Mouse (Mus musculus) cerebellum, postnatal 25 days (tissue): ENCODE measurements around the gene Crtac1.

Experiments
- DNase-seq, 2 experiments: peaks; one replicate each; pipeline ENCODE4 v3.0.0; 2021; ENCODE audit warnings: mixed read lengths in 2 of 2

Gene Crtac1

GRCm38 (mm10) chr19:42325894-42326293 lies 105.7 kb downstream of the Crtac1 start:
- no peak for DNase-seq

GRCm38 (mm10) chr19:42322357-42323090 lies 109.1 kb downstream of the Crtac1 start:
- DNase-seq = peak in 1 of 2 experiments; percentile 40

DNA sequence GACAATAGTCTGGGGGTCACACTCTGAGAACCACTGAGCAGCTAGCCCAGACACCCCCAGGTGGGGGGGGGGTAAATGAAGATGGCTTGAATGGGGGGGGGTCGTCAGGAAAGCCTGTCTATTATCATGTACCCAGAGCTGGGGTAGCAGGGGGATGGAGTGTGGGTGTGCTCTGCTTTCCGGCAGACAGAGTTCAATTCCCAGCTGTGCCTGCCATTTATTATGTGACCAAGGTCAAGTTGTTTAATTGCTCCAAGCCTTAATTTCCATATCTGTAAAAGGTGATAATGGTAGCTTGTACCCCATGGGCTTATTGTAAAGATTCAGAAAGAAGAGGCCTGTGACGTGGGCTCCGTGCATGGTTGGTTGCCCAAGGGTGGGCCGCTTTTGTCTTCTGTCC lies 109.6 kb downstream of the Crtac1 start:
- no peak for DNase-seq

GRCm38 (mm10) chr19:42317648-42318425 lies 113.7 kb downstream of the Crtac1 start:
- DNase-seq = peak; percentile 42 to 51

DNA sequence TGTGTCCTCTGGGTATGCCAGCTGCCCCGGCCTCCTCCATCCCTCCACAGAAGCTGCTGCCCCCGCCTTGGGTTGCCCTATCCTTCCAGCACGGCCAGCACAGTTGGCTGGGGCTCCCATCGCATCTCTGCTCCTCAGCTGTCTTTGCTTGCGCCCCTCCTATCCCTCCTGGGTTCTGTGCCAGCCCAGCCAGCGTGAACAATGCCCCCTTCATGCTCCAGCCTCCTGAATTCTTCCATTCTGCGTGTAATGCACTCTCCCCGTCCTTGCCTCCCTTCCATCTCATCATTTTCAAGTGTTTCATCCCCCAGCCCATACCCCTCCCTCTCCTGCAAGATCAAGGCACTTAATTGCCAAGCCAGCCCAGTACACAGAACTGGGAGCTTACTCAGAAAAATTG lies 114.6 kb downstream of the Crtac1 start:
- peak; percentile 25 to 44 for DNase-seq

DNA sequence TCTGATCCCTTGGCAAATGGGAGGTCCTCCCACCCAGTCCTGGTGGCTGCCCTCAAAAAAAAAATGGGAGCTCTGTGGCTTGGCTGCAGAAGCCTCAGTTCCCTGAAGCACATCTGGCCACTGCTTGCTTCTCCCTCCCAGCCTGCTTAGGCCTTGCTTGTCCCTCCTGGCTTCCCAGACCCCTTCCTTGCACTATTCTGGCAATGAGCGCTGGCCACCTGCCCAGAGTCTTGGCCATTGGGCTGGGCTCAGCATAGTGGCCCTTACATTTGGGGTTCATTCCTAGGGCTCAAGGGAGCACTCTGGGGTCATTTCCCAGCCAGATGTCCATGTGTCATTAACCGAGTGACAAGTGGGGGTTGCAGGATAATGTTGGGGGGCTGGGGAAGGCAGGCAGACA lies 115.1 kb downstream of the Crtac1 start:
- peak; percentile 33 to 63 for DNase-seq

DNA sequence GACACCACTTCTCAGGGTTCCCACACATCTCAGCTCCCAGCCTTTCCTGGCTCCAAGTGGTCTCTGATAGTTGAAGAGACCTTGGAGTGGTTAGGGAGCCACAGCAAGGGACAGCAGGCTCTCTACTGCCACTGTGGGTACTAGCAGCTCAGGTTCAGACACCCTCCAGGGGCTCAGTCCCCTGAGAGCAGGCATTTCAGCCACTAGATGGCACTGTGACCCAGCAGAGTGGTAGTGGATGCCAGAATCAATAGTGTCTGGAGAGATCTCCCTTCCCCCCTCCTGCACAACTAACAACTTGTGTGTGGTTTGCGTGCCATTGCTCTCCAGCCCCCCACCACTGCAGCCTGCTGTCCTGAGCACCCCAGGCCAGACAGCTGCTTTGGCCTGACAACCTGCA lies 115.7 kb downstream of the Crtac1 start:
- peak; percentile 86 to 90 for DNase-seq

DNA sequence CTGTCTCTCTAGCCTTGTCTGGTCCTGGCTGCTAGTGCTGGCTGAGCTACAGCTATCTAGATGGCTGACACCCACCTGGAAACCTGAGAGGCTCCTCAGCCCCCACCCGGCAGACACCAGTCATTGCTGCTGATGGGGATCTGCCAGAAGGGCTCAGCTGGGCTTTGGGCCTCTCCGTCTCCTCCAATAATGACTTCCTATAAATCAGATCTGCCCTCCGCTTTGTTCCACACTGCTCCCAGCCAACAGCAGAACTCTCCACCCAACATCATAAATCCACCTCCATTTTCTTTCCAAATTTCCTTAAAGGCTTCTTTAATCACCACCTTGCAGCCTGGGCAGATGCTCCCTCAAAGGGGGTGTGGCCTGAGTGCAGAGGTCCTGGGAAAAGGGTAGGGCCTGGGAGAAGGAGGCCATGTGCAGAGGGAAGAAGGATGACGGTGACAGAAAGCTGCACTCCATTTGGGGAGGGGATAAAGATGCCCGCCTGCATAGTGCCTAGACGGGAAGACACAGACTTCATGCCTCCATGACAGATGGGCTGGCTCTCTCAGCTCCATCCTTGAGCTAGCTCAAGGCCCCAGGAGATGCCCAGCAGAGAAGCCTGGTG lies 116.4 kb downstream of the Crtac1 start:
- no peak for DNase-seq

GRCm38 (mm10) chr19:42312191-42312590 lies 119.4 kb downstream of the Crtac1 start:
- no peak for DNase-seq

DNA sequence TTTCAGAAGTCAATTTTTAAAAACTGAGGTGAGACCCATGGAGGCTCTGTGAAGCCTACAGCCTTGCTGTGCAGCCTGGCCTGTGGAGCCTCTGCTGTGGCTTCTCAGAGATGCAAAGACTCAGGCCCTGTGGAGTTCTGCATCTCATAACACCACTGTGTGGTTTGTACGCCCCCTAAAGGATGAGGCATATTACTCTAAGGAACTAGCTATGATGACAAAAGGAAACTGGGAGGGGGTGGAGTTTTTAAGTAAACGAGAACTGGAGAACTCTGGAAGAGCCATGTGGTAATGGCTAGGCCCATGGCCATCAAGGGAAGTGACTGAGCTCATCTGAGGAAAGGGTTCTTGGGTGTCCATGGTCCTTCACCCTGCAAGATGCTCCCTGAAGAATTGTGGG lies 120.3 kb downstream of the Crtac1 start:
- no peak for DNase-seq

GRCm38 (mm10) chr19:42308931-42309330 lies 122.7 kb downstream of the Crtac1 start:
- no peak for DNase-seq

DNA sequence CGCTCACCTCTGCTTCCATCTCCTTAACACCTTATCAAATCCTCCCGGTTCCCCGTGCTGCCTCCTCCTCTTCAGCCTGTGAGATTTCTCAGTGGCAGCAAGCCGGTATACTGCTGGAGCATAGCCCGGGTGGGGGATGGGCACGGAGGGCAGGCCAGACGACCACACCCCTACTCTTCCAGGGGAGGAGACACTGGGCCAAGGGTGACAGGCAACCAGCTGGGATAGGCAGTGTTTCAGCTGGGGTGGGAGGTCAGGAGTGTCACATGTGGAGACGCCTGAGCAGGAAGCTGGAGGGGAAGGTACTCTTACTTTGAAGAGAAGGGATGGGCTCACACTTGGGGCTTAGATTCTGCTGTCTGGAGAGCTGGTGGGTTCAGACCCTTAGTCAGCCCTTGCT lies 124.6 kb downstream of the Crtac1 start:
- no peak for DNase-seq

DNA sequence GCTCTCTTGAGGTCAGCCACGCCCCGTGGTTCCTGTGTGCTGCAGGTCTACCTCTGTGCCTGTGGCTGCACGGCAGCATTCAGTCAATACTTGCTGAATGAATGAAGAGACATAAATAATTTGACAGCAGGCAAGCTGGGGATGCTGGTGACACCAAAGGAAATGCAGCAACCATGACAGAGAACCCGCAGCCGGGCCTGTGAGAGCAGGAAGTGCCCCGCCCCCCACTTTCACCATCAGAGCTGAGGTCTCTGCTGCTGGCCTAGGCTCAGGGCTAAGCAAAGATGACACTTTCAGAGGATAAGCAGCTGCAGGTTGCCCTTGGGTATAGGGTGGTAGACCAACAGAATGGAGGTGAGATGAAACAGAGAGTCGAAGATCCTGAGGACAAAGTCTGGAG lies 125.4 kb downstream of the Crtac1 start:
- DNase-seq = no peak

DNA sequence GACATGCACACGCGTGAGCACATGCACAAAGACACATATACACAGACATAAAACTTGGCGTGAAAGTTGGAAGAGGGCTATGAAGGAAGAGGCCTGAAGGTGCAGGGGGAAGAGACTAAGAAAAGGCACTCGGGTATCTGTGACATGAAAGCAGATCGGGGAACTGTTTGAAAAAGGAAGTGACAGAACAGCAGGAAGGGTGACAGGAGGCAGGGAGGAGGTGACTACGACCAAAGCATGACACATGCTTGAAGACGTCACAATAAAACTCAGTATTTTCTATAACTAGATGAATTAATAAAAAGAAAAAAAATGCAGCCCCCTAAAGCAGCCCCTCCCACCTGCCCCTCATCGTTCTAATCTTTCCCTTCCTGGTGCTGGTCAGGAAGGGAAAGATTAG lies 125.8 kb downstream of the Crtac1 start:
- DNase-seq = no peak

DNA sequence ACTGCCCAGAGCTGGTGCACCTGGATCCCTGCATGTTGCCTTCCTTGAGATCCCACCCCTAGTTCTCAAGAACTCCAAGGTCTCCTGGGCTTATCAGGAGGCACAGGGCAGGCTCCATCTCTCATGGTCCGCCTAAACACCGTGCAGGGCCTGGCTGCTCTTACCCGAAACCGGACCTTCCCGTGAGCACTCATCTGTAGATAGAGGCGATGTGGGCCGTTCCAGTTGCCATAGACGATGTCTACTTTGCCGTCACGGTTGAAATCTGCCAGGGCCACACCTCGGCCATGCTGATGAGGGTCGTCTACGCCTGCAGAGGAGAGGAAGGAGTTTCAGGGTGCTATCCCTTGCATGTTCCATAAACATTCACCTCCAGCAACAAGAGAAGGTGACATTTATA lies 127.1 kb downstream of the Crtac1 start:
- DNase-seq = no peak

GRCm38 (mm10) chr19:42303210-42303813 lies 128.3 kb downstream of the Crtac1 start:
- no peak for DNase-seq

GRCm38 (mm10) chr19:42293216-42293615 lies 138.4 kb downstream of the Crtac1 start:
- no peak for DNase-seq

DNA sequence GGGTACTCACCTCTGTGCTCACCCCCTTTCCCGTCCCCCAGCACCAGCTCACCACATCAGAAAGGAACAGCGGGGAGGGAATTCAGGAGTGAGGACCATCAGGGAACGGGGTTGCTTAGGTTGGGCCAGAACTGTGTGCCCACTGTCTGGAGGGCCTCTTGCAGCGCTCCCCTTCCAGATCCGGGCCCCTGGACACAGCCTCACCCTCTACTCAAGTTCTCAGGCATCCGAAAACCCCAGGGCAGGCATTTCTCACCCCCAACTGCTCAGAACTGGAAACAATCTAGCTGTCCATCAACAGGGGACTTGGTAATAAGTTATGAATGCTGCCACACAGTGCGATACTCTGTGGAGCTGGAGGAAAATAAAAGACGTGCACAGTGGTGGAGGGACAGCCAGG lies 139.5 kb downstream of the Crtac1 start:
- DNase-seq = no peak

DNA sequence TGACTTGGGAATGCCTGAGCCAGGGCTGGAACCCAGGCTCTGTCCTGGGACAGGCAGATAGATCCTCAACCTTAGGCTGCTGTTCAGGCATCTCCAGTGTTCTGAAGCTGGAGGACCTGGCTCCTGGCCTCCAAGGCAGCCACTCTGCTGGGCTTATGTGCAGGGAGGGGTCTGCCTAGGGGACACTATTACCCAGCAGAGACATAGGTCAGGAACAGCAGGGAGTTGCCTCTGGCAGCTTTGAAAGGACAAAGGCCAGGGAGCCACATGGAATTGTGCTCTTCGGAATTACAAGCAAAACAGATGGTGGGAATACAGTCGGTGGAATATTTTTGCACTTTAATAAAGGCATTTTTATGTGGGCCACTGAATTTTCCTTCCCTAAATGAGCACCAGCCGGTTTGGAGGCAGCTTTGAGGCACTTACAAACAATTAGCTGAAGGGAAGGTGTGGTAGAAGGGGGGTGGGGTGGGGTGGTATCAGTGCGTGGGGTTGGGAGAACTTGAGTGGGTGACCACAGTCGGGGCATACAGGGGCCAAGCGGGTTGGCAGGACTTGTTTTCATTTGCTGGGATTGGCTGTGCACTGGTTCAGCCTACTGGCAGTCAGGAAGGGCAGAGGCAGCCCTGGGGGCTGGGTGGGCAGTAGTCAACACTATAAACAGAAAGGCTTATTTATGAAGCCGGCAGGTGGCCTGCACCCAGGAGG lies 140.5 kb downstream of the Crtac1 start:
- DNase-seq = no peak

- DNase-seq = peak in 1 of 2 experiments; percentile 48
Measured at GRCm38 (mm10) chr19:42288361-42288760, 143.2 kb downstream of the Crtac1 start.

DNA sequence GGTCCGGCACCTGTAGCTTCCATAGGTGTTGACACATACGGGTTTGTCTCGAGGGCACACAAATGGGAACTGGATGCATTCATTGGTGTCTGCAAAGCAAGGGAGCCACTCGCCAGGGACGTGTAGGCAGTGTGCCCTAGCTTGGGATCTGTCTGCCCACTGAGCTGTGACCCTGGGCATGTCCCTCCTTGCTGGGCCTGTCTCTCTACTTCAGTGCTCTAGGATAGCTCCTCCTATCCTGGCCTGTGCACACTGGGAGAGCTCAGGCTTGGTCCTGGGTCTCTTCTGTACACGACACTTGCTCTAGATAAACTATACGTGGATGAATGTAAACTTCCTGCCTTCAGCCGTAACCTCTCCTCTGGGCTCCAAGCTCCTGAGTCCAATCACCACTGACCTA lies 147.4 kb downstream of the Crtac1 start:
- no peak for DNase-seq

DNA sequence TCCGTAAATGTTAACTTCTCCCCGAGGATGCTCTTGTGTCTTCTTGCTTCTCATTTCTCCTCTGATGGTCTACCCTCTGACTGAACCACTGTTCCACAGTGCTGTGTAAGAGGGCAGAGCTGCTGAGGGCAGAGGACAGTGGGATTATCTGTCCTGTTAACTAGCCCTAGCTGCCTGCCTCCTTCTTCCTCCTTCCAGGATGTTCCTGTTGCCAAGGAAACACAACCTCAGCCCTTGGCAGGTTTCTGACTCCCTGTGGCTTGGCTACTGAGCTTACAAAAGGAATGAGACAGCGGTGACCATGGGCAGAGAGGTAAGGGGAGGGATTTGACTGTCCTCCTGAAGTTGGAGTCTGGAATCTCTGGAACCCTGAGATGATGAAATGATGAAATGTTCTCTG lies 152.0 kb downstream of the Crtac1 start:
- peak in 1 of 2 experiments; percentile 51 for DNase-seq

DNA sequence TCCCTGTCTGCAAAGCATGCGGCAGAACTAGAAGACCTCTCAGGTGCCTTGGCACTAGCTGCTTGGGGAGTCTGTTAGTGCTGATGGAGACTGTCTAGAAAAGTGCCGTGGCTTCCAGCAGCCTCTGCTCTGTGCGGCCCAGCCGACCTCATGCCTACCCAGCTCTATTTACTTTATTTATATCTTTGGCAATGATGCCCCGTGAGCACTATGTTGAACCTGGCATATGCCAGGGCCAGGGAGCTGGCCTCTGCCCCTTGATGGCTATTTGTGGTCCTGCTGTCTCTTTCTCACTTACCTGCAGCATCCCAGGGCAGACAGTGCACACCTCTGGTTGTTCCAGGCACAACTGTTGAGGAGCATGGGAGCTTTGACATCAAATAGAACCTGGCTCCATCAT lies 153.1 kb downstream of the Crtac1 start:
- no peak for DNase-seq
